Mouse (Mus musculus): ENCODE results near the gene Arl3. TPM values are rescaled to one million over a fixed set of nuclear protein-coding genes. Genes with fewer than 3 reads are reported as not detected.

Arl3 gene
- polyA plus RNA-seq, 1 experiment: 6.8 TPM

DNA sequence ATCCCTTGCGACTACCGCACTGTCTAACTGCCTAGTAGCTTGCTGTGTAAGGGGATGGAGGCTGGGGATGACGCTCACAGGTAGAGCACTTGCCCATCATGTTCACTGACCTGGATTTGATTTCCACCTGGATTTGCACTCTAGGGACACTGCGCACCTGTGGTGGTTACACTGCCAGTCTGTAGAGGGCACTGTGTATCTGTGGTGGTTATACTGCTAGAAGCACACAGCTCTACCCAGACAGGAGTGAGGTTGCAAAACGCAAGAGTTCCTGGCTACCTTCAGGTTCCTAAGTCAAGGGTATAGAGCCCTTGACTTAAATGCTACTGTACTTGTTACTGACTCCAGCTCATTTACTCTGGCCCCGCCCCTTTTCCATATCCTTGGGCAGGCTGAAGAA, 34.8 kb downstream of the Arl3 start:
- Histone ChIP-seq H3K27ac (ENCODE audit: insufficient read depth, low read length) (no peak overlapping the region), H3K36me3 (ENCODE audit: control insufficient read depth, insufficient read depth, low read length) (no peaks in the 10 kb centered on the region), H3K27me3 (ENCODE audit: control insufficient read depth, insufficient read depth, low read length) (no peaks in the 10 kb centered on the region), H3K4me1 (ENCODE audit: control insufficient read depth, insufficient read depth, insufficient read length) (no peaks in the 10 kb centered on the region), H3K4me3 (ENCODE audit: extremely low read depth, insufficient read depth, insufficient read length) (no peak overlapping the region)
- DNase-seq (ENCODE audit: low read depth in 1 of 2, low spot score in 2 of 2): no peak
- TF ChIP-seq CTCF (IDR thresholded peaks at IDR 0.05; ENCODE audit: extremely low read depth, insufficient read depth, insufficient read length, insufficient replicate concordance): no peak
- no peak for TF ChIP-seq POLR2A (IDR thresholded peaks at IDR 0.05; ENCODE audit: low read depth, low read length)
- 89% methylated on average over 6 of the region's 6 CpGs for WGBS

DNA sequence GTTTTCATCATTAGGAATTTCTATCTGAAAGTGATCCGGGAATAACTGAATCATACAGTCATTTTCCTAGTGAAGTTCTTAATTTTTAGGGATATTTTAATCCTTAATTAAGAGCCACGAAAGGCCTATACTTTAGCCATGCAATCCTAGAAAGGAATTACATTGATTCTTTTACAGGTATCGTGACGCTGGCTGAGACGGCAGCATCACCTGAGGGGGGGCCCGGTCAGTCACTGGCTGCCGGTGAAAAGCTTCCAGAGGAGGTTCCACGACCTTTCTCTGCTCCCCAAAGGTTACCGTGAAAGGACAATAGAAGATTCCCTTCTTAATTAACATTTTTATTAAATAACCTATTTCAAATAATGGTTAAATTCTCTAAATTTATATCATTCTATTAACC, 35.6 kb downstream of the Arl3 start:
- DNase-seq (ENCODE audit: low read depth in 1 of 2, low spot score in 2 of 2): no peak
- TF ChIP-seq POLR2A (IDR thresholded peaks at IDR 0.05; ENCODE audit: low read depth, low read length) (no peak), CTCF (IDR thresholded peaks at IDR 0.05; ENCODE audit: extremely low read depth, insufficient read depth, insufficient read length, insufficient replicate concordance) (no peak)
- Histone ChIP-seq H3K27me3 (ENCODE audit: control insufficient read depth, insufficient read depth, low read length) (no peaks in the 10 kb centered on the region), H3K4me3 (ENCODE audit: extremely low read depth, insufficient read depth, insufficient read length) (no peak overlapping the region), H3K36me3 (ENCODE audit: control insufficient read depth, insufficient read depth, low read length) (no peaks in the 10 kb centered on the region), H3K27ac (ENCODE audit: insufficient read depth, low read length) (no peak overlapping the region), H3K4me1 (ENCODE audit: control insufficient read depth, insufficient read depth, insufficient read length) (no peaks in the 10 kb centered on the region)
- 96% methylated on average over 9 of the region's 9 CpGs for WGBS

DNA sequence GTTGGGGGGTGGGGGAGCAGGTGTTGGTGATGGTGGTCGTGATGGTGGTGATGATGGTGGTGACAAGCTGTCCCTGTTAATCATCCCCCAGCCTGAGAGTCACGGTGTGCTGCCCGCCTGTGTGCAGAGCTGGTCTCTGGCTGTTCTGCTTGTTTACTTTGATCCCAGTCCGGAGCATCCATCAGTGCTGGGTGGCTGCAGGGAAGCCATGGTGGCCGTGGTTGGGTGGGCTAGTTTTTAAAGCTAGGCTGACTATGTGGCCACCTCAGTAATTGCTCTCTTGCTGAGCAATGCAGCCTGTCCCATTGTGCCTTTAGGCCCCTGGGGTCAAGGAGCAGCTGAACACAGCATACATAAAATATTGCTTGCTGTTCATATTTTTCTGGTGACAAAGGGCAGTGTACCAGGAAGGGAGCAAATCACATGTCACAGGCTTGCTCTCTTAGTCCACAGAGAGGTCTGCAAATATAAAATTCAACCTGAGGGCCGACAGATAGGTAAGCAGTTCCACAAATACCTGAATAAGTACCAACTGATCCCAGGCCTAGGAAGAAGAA, 38.4 kb downstream of the Arl3 start:
- 80% methylated on average over 6 of the region's 6 CpGs for WGBS
- no peak for DNase-seq (ENCODE audit: low read depth in 1 of 2, low spot score in 2 of 2)
- no peaks in the 10 kb centered on the region for H3K27me3 ChIP-seq (ENCODE audit: control insufficient read depth, insufficient read depth, low read length)
- no peak for TF ChIP-seq CTCF (IDR thresholded peaks at IDR 0.05; ENCODE audit: extremely low read depth, insufficient read depth, insufficient read length, insufficient replicate concordance)
- no peak for TF ChIP-seq POLR2A (IDR thresholded peaks at IDR 0.05; ENCODE audit: low read depth, low read length)
- peak overlapping the region; percentile 47; the same call in 1 of the 2 replicates for H3K27ac ChIP-seq (ENCODE audit: insufficient read depth, low read length)
- H3K36me3 ChIP-seq (ENCODE audit: control insufficient read depth, insufficient read depth, low read length): no peaks in the 10 kb centered on the region
- 0 out of 2 replicates have a peak, but pooled peaks cover 2% of the 10 kb centered on the region for H3K4me1 ChIP-seq (ENCODE audit: control insufficient read depth, insufficient read depth, insufficient read length)
- no peak overlapping the region for H3K4me3 ChIP-seq (ENCODE audit: extremely low read depth, insufficient read depth, insufficient read length)

DNA sequence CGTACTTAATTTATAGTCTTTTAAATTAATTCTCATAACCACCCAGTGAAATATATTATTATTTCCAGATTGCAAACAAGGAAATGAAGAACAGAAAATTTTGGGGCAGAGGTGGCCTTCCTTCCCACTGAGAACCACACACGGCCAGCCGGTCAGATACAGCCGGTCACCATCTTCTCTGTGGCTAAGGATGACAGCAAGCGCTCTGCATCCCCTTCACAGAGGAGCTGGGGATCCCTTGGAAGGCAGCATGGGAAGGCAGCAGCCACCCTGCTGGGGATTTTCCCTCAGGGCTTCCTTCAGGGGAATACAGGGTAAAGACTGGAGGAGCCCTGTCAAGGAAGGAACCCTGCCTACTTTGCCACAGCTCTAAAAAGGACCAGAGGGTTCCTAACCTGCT, 39.5 kb downstream of the Arl3 start:
- Histone ChIP-seq H3K4me1 (ENCODE audit: control insufficient read depth, insufficient read depth, insufficient read length) (0 out of 2 replicates have a peak, but pooled peaks cover 2% of the 10 kb centered on the region), H3K4me3 (ENCODE audit: extremely low read depth, insufficient read depth, insufficient read length) (no peak overlapping the region), H3K36me3 (ENCODE audit: control insufficient read depth, insufficient read depth, low read length) (no peaks in the 10 kb centered on the region), H3K27ac (ENCODE audit: insufficient read depth, low read length) (no peak overlapping the region), H3K27me3 (ENCODE audit: control insufficient read depth, insufficient read depth, low read length) (no peaks in the 10 kb centered on the region)
- DNase-seq (ENCODE audit: low read depth in 1 of 2, low spot score in 2 of 2): no peak
- 92% methylated on average over 5 of the region's 5 CpGs for WGBS
- TF ChIP-seq POLR2A (IDR thresholded peaks at IDR 0.05; ENCODE audit: low read depth, low read length): no peak
- no peak for TF ChIP-seq CTCF (IDR thresholded peaks at IDR 0.05; ENCODE audit: extremely low read depth, insufficient read depth, insufficient read length, insufficient replicate concordance)

DNA sequence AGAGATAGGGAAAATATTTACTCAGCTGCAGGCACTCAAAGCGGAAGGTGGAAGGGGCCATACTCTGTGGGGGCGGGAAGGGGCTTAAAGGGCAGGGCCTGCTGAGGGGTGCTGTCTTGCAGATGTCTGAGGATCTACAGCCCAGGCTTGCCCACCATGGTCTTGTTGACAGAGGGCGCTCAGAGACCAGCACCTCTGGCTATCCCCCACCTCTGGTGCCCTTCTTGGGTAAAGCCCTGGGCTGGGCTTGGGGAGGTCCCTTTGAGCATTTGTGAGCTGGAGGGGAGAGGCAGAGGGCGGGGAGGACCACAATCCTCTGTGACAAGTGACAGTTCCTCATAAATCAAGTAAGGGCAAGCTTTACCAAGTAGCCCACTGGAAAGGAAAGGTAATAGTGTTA, 39.9 kb downstream of the Arl3 start:
- Histone ChIP-seq H3K27ac (ENCODE audit: insufficient read depth, low read length) (no peak overlapping the region), H3K36me3 (ENCODE audit: control insufficient read depth, insufficient read depth, low read length) (no peaks in the 10 kb centered on the region), H3K27me3 (ENCODE audit: control insufficient read depth, insufficient read depth, low read length) (no peaks in the 10 kb centered on the region), H3K4me1 (ENCODE audit: control insufficient read depth, insufficient read depth, insufficient read length) (peaks cover 5% of the 10 kb centered on the region; the same call in 1 of the 2 replicates), H3K4me3 (ENCODE audit: extremely low read depth, insufficient read depth, insufficient read length) (no peak overlapping the region)
- TF ChIP-seq POLR2A (IDR thresholded peaks at IDR 0.05; ENCODE audit: low read depth, low read length): no peak
- TF ChIP-seq CTCF (IDR thresholded peaks at IDR 0.05; ENCODE audit: extremely low read depth, insufficient read depth, insufficient read length, insufficient replicate concordance): no peak
- whole genome bisulfite sequencing: 89% methylated on average over 4 of the region's 4 CpGs
- DNase-seq (ENCODE audit: low read depth in 1 of 2, low spot score in 2 of 2): no peak

DNA sequence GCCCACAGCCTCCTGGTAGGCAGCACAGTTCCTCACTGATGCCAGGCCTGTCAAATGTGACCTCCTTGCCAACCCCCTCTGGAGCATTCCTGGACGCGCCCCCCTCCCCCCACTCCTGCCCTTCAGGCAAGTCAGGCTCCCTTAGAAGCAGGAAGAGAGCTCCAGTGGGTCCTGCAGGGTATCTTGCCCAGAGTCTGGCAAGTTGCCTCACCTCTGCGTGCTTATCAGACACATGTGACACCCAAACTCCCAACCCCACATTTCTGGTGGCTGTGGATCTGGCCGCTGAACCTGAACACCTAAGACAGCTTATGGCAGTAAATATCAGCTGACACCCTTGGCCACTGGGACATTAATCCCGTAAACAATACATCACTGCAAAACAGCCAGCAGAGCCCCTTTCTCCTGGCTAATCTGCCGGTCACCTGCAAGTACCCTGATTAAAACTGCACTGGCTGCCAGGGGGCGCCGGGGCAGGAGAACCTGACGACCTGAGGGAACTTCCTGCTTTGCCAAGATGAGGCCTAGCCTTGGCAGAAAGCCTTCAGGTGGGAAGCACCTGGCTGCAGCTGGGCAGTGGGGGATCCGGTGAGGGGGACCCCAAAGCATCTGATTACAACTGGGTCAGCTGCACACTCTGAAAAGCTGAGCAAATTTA, 40.8 kb downstream of the Arl3 start:
- no peaks in the 10 kb centered on the region for H3K36me3 ChIP-seq (ENCODE audit: control insufficient read depth, insufficient read depth, low read length)
- WGBS: 33% methylated on average over 10 of the region's 10 CpGs
- no peak for DNase-seq (ENCODE audit: low read depth in 1 of 2, low spot score in 2 of 2)
- TF ChIP-seq POLR2A (IDR thresholded peaks at IDR 0.05; ENCODE audit: low read depth, low read length) (no peak), CTCF (IDR thresholded peaks at IDR 0.05; ENCODE audit: extremely low read depth, insufficient read depth, insufficient read length, insufficient replicate concordance) (no peak)
- no peak overlapping the region for H3K4me3 ChIP-seq (ENCODE audit: extremely low read depth, insufficient read depth, insufficient read length)
- H3K27ac ChIP-seq (ENCODE audit: insufficient read depth, low read length): no peak overlapping the region
- peaks cover 7% of the 10 kb centered on the region; the same call in 1 of the 2 replicates for H3K4me1 ChIP-seq (ENCODE audit: control insufficient read depth, insufficient read depth, insufficient read length)
- no peaks in the 10 kb centered on the region for H3K27me3 ChIP-seq (ENCODE audit: control insufficient read depth, insufficient read depth, low read length)
